ENCODE assay signal across 8 mouse cellular contexts in genomic region chr13:52978321-52978981, GRCm38 (mm10). TPM values are rescaled to one million over a fixed set of nuclear protein-coding genes. Genes with fewer than 3 reads are reported as not detected.
DNase-seq lines count a peak whose midpoint lies in the region; ATAC-seq and TF ChIP-seq lines count a peak whose summit lies in the region.

No protein-coding gene starts in this region.

- H3K27ac ChIP-seq in thymus, adult 2 months (ENCODE audit: control insufficient read depth, insufficient read depth, low read length) = no peak overlapping the region
- H3K27ac ChIP-seq in heart, embryonic 12.5 days (ENCODE audit: poor library complexity, severe bottlenecking) = peak overlapping the region; percentile 99
- H3K27ac ChIP-seq in kidney, embryonic 16.5 days (ENCODE audit: low read length) = peak overlapping the region; percentile 58; the same call in 1 of the 2 replicates

- ATAC-seq in heart, embryonic 12.5 days (ENCODE audit: insufficient number of reproducible peaks, low FRiP score) = peak; percentile 33
- peak; percentile 36; the same call in 1 of the 2 replicates for ATAC-seq in kidney, embryonic 16.5 days (ENCODE audit: low FRiP score, low TSS enrichment)
- no peak for ATAC-seq in frontal cortex, adult (ENCODE audit: low TSS enrichment)

- no peaks in the 10 kb centered on the region for H3K36me3 ChIP-seq in thymus, adult 2 months (ENCODE audit: control insufficient read depth, insufficient read depth, low read length)
- H3K36me3 ChIP-seq in heart, embryonic 12.5 days = no peaks in the 10 kb centered on the region
- H3K36me3 ChIP-seq in kidney, embryonic 16.5 days (ENCODE audit: insufficient read depth, low read length) = no peaks in the 10 kb centered on the region

- no peak for TF ChIP-seq POLR2A in thymus, adult 2 months (IDR thresholded peaks at IDR 0.05; ENCODE audit: control insufficient read depth, extremely low read depth, insufficient read depth, low read length, poor library complexity)

- peak overlapping the region; percentile 96 for H3K4me2 ChIP-seq in heart, embryonic 12.5 days
- peak overlapping the region; percentile 97 for H3K4me2 ChIP-seq in kidney, embryonic 16.5 days (replicated peaks; ENCODE audit: low read depth, low read length)

- H3K4me1 ChIP-seq in thymus, adult 2 months (replicated peaks; ENCODE audit: control insufficient read depth, insufficient read depth, low read length) = peaks cover 22% of the 10 kb centered on the region
- peaks cover 48% of the 10 kb centered on the region for H3K4me1 ChIP-seq in heart, embryonic 12.5 days (replicated peaks)
- H3K4me1 ChIP-seq in kidney, embryonic 16.5 days (ENCODE audit: insufficient read depth, low read length) = peaks cover 39% of the 10 kb centered on the region

- peak; percentile 9 for DNase-seq in thymus, adult 2 months
- no peak for DNase-seq in thymus, adult 18-20 months
- peak; percentile 77 for DNase-seq in embryo, embryonic 11 days
- peak; percentile 29 for DNase-seq in lung, postnatal 36 days
- DNase-seq in right cerebral cortex, postnatal 4 days = peak; percentile 57

- no peak for TF ChIP-seq CTCF in thymus, adult 2 months (IDR thresholded peaks at IDR 0.05; ENCODE audit: borderline replicate concordance, control insufficient read depth, extremely low read depth, insufficient read depth, low read length, poor library complexity)

- peaks cover 15% of the 10 kb centered on the region for H3K27me3 ChIP-seq in thymus, adult 2 months (ENCODE audit: control insufficient read depth, insufficient read depth, low read length)
- H3K27me3 ChIP-seq in heart, embryonic 12.5 days (replicated peaks) = no peaks in the 10 kb centered on the region
- H3K27me3 ChIP-seq in kidney, embryonic 16.5 days (ENCODE audit: insufficient read depth, low read length) = peaks cover 2% of the 10 kb centered on the region; the same call in 1 of the 2 replicates

- H3K9ac ChIP-seq in heart, embryonic 12.5 days = peak overlapping the region; percentile 94
- H3K9ac ChIP-seq in kidney, embryonic 16.5 days (replicated peaks; ENCODE audit: low read length) = peak overlapping the region; percentile 74

- WGBS in thymus, adult 2 months = under 1% methylated on average over 64 of the region's 64 CpGs
- WGBS in heart, embryonic 12.5 days = under 1% methylated on average over 64 of the region's 64 CpGs
- 1% methylated on average over 52 of the region's 64 CpGs for WGBS in kidney, embryonic 16.5 days

- H3K9me3 ChIP-seq in heart, embryonic 12.5 days (replicated peaks) = no peaks in the 10 kb centered on the region
- H3K9me3 ChIP-seq in kidney, embryonic 16.5 days (ENCODE audit: low read length) = no peaks in the 10 kb centered on the region

- peak overlapping the region; percentile 14 for H3K4me3 ChIP-seq in thymus, adult 2 months (ENCODE audit: control insufficient read depth, insufficient read depth, low read length)
- H3K4me3 ChIP-seq in heart, embryonic 12.5 days = peak overlapping the region; percentile 71
- peak overlapping the region; percentile 59 for H3K4me3 ChIP-seq in kidney, embryonic 16.5 days (ENCODE audit: low read length)

RNA-seq across cellular contexts. Expression of gene Nfil3, which starts 2.4 kb away (rescaled TPM):
- polyA plus RNA-seq in thymus, adult 2 months (2012; rRNA removed) = 2.5 and 2.9 TPM in 2 replicates
- polyA plus RNA-seq in heart, embryonic 12.5 days (2016; fragmentation: Nextera tagmentation; extraction: Ambion mirVana) = 46.3 and 50.2 TPM in 2 replicates
- 21.4 and 22.9 TPM in 2 replicates for polyA plus RNA-seq in kidney, embryonic 16.5 days (2015; fragmentation: Nextera tagmentation; extraction: Ambion mirVana)

RNA-seq across cellular contexts. Expression of gene Auh, which starts 49.0 kb away (rescaled TPM):
- polyA plus RNA-seq in thymus, adult 2 months (2012; rRNA removed) = 47.8 and 48.5 TPM in 2 replicates
- polyA plus RNA-seq in heart, embryonic 12.5 days (2016; fragmentation: Nextera tagmentation; extraction: Ambion mirVana) = 51.3 and 55.2 TPM in 2 replicates
- 64.1 and 68.0 TPM in 2 replicates for polyA plus RNA-seq in kidney, embryonic 16.5 days (2015; fragmentation: Nextera tagmentation; extraction: Ambion mirVana)

Comparison
In these comparisons a context has a peak if more than half of its experiments do, and no peak if none do; other contexts are left out.
1. DNase-seq: peak in thymus, adult 2 months (single experiment), embryo, embryonic 11 days (single experiment), lung, postnatal 36 days (single experiment) and right cerebral cortex, postnatal 4 days (single experiment); none in thymus, adult 18-20 months (0 of 2).
2. H3K4me3 ChIP-seq: peak in every context shown above with its lines; median percentile 71 in heart, embryonic 12.5 days; 59 in kidney, embryonic 16.5 days; 14 in thymus, adult 2 months.